Mouse (Mus musculus): ENCODE data around the gene Eno1. TPM values are rescaled to one million over a fixed set of nuclear protein-coding genes. Genes with fewer than 3 reads are reported as not detected.

Eno1 gene
- polyA plus RNA-seq, 1 experiment from 2014 or later, result 733 TPM

DNA sequence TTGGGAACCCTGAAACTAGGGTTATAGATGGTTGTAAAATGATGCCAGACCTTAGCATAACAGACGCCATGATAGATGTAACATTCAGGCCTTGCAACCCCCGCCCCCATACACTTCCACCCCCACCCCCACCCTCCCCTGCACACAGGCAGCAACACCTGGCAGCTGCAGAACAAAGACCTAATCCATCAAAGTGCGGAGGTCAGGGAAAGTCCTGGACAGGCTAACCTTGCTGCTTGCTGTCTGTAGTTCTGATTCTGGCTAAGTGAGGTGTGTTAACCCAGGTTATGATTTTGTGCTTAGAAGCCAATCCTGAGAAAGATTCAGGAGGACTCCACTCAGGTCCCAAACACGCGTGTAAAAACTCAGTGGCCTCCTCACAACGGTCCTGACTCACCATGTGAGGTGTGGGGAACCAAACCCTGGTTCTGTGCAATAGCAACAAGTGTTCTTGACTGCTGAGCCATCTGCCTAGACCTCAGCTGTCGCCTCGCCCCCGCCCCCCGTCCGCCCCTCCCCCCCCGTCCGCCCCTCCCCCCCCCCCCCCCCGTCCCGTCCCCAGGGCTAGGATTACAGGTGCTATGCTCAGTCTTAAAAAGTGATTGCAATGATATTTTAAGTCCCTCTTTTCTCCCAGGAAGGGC is 6.7 kb upstream of the Eno1 start:
- no peaks in the 10 kb centered on the region for H3K4me1 ChIP-seq (replicated peaks; ENCODE audit: control insufficient read depth, insufficient read depth)
- H3K9me3 ChIP-seq (ENCODE audit: control insufficient read depth, low read length), result no peaks in the 10 kb centered on the region
- 56% methylated on average over 6 of the region's 15 CpGs for WGBS
- ATAC-seq (ENCODE audit: low FRiP score, low TSS enrichment) (no peak), DNase-seq (ENCODE audit: low spot score) (no peak)
- H3K36me3 ChIP-seq (ENCODE audit: control insufficient read depth, insufficient read depth, low read length), result no peaks in the 10 kb centered on the region
- H3K27me3 ChIP-seq (ENCODE audit: control insufficient read depth, insufficient read depth, low read length), result no peaks in the 10 kb centered on the region
- no peak overlapping the region for H3K4me2 ChIP-seq (replicated peaks; ENCODE audit: low read depth)
- no peak overlapping the region for H3K4me3 ChIP-seq (ENCODE audit: low read depth, low read length)
- no peak overlapping the region for H3K27ac ChIP-seq (replicated peaks)
- no peak overlapping the region for H3K9ac ChIP-seq (ENCODE audit: low read length)
- no peak for TF ChIP-seq EP300 (optimal IDR thresholded peaks at IDR 0.05)
- TF ChIP-seq CTCF (IDR thresholded peaks at IDR 0.05; ENCODE audit: low read depth), result no peak

DNA sequence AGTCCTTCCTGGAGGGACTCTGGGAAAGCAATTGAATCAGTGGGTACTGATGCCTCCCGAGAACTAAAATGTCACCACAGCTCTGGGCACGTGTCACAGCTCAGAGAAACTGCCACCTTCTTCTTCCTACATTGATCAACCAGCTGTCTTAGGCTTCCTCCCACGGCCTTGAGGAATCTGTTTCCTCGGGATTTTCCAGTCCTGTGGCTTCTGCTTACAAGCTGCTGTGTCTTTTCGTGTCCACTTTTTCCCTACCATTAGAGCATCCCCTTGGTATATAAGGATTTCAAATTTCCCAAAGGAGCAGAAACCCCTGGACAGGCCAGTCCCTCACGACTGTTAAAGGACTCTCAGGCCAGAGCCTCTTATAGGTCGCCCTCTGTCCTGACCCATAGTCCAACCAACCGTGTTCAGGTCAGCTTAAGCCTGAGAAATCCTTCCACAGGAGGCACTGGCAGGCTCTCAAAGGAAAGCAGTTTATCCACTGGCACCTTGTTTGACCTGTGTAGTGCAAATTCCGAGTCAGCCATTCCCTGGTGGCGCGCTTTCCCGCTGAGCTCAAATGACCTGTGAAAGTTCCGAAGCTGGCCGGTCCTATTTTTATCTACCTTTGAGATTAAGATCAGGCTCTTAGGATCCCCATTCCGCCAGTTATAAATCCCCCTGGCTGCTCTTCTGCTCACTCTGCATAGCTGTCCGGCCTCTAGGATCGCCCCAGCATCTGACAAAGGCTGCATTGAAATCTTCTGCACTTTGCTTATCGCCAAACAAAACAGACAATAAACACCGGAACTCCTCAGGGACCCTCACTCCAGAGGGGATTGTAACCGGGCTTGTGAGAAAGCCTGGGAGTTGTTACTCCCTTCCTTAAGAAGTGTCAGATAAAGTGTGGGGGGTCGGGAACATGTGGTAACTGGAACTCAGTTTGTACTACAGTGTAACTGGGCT is 5.8 kb upstream of the Eno1 start:
- H3K4me2 ChIP-seq (replicated peaks; ENCODE audit: low read depth), result no peak overlapping the region
- DNase-seq (ENCODE audit: low spot score), result no peak
- no peaks in the 10 kb centered on the region for H3K27me3 ChIP-seq (ENCODE audit: control insufficient read depth, insufficient read depth, low read length)
- WGBS, result 42% methylated on average over 21 of the region's 21 CpGs
- no peaks in the 10 kb centered on the region for H3K36me3 ChIP-seq (ENCODE audit: control insufficient read depth, insufficient read depth, low read length)
- H3K9ac ChIP-seq (ENCODE audit: low read length), result no peak overlapping the region
- no peak overlapping the region for H3K27ac ChIP-seq (replicated peaks)
- H3K9me3 ChIP-seq (ENCODE audit: control insufficient read depth, low read length), result no peaks in the 10 kb centered on the region
- no peaks in the 10 kb centered on the region for H3K4me1 ChIP-seq (replicated peaks; ENCODE audit: control insufficient read depth, insufficient read depth)
- H3K4me3 ChIP-seq (ENCODE audit: low read depth, low read length), result no peak overlapping the region
- TF ChIP-seq CTCF (IDR thresholded peaks at IDR 0.05; ENCODE audit: low read depth), result no peak
- no peak for TF ChIP-seq EP300 (optimal IDR thresholded peaks at IDR 0.05)
- ATAC-seq (ENCODE audit: low FRiP score, low TSS enrichment), result no peak

DNA sequence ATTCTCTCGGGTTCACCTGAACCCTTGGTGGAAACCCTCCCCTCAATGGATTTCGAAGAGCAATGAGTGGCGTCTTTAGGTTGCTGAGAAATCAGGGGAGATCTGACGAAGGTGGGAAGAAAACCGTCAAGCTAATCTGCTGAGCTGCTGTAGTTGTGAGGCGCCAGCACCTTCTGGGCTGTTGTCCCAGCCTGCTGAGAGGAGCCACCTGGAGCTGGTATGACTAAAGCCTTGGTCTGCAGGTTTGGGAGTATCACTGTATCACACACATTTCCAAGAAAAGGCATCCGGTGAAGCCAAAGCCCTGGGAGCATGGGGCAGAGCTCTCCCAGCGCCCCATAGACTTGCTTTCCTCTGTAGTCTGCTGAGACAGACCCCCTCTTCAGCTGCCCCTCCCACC is 4.7 kb upstream of the Eno1 start:
- no peak overlapping the region for H3K27ac ChIP-seq (replicated peaks)
- 53% methylated on average over 8 of the region's 8 CpGs for WGBS
- H3K4me3 ChIP-seq (ENCODE audit: low read depth, low read length), result no peak overlapping the region
- H3K36me3 ChIP-seq (ENCODE audit: control insufficient read depth, insufficient read depth, low read length), result no peaks in the 10 kb centered on the region
- no peaks in the 10 kb centered on the region for H3K9me3 ChIP-seq (ENCODE audit: control insufficient read depth, low read length)
- H3K27me3 ChIP-seq (ENCODE audit: control insufficient read depth, insufficient read depth, low read length), result no peaks in the 10 kb centered on the region
- no peak overlapping the region for H3K4me2 ChIP-seq (replicated peaks; ENCODE audit: low read depth)
- TF ChIP-seq CTCF (IDR thresholded peaks at IDR 0.05; ENCODE audit: low read depth), result no peak
- no peak for TF ChIP-seq EP300 (optimal IDR thresholded peaks at IDR 0.05)
- ATAC-seq (ENCODE audit: low FRiP score, low TSS enrichment) (no peak), DNase-seq (ENCODE audit: low spot score) (no peak)
- H3K4me1 ChIP-seq (replicated peaks; ENCODE audit: control insufficient read depth, insufficient read depth), result no peaks in the 10 kb centered on the region
- no peak overlapping the region for H3K9ac ChIP-seq (ENCODE audit: low read length)

DNA sequence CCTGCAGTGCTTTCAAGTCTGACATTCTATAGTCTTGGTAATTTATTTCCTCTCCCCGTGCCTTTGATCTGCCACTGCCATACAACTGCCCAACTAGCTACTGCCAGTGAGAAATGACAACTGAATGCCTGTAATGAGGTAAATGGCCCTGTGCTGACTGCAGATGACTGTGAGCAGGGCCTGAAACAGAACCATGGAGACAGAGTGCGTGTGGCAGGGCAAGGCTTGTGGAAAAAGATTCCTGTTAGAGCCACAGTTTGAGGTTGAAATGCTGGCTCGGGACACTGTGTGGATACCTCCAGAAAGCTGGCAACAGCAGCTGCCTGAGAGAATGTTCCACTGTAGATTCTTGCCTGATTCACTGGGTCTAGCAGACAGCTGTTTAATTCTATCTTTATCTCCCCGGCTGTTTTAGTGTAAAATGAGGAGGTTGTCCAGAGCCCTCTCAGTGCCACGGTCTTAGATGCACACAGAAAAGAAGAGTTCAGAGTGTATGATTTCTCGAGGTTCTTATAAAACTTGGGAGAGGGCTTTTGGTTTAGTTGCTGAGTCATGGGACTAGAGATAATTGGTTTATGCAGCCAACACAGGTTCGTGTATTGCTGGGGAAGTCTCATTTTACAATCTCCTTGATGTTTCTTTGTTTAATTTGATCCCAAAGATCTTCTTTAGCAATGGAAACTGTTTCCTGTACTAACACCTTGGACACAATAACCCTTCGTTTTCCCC is 1.8 kb upstream of the Eno1 start:
- Histone ChIP-seq H3K4me3 (ENCODE audit: low read depth, low read length) (no peak overlapping the region), H3K9ac (ENCODE audit: low read length) (no peak overlapping the region), H3K4me2 (replicated peaks; ENCODE audit: low read depth) (no peak overlapping the region), H3K27me3 (ENCODE audit: control insufficient read depth, insufficient read depth, low read length) (no peaks in the 10 kb centered on the region), H3K4me1 (replicated peaks; ENCODE audit: control insufficient read depth, insufficient read depth) (0 out of 2 replicates have a peak, but pooled peaks cover 6% of the 10 kb centered on the region), H3K9me3 (ENCODE audit: control insufficient read depth, low read length) (no peaks in the 10 kb centered on the region), H3K27ac (replicated peaks) (no peak overlapping the region), H3K36me3 (ENCODE audit: control insufficient read depth, insufficient read depth, low read length) (no peaks in the 10 kb centered on the region)
- ATAC-seq (ENCODE audit: low FRiP score, low TSS enrichment) (no peak), DNase-seq (ENCODE audit: low spot score) (no peak)
- TF ChIP-seq CTCF (IDR thresholded peaks at IDR 0.05; ENCODE audit: low read depth) (no peak), EP300 (optimal IDR thresholded peaks at IDR 0.05) (no peak)
- WGBS, result 44% methylated on average over 8 of the region's 8 CpGs

DNA sequence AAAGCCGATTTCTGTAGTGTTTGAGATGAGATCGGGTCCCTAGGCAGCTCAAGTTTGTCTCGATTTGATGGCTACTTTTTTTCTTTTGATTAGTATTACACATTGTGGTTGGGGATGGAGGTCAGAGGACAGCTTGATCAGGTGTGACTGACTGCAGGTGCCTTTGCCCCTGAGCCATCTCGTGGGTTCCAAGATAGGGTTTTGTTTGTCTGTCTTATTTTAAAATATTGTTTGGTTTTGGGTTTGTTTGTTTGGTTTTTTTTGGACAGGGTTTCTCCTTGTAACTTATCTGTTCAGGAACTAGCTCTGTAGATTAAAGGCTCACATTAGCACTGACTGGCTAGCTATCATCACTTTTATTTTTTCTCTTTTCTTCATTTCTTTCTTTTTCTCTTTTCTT is 936 bp upstream of the Eno1 start:
- no peak for ATAC-seq (ENCODE audit: low FRiP score, low TSS enrichment)
- no peak for DNase-seq (ENCODE audit: low spot score)
- Histone ChIP-seq H3K4me2 (replicated peaks; ENCODE audit: low read depth) (no peak overlapping the region), H3K4me1 (replicated peaks; ENCODE audit: control insufficient read depth, insufficient read depth) (0 out of 2 replicates have a peak, but pooled peaks cover 6% of the 10 kb centered on the region), H3K27ac (replicated peaks) (no peak overlapping the region), H3K9me3 (ENCODE audit: control insufficient read depth, low read length) (no peaks in the 10 kb centered on the region), H3K27me3 (ENCODE audit: control insufficient read depth, insufficient read depth, low read length) (no peaks in the 10 kb centered on the region), H3K4me3 (ENCODE audit: low read depth, low read length) (no peak overlapping the region), H3K9ac (ENCODE audit: low read length) (no peak overlapping the region), H3K36me3 (ENCODE audit: control insufficient read depth, insufficient read depth, low read length) (no peaks in the 10 kb centered on the region)
- WGBS, result 69% methylated on average over 4 of the region's 4 CpGs
- TF ChIP-seq EP300 (optimal IDR thresholded peaks at IDR 0.05) (no peak), CTCF (IDR thresholded peaks at IDR 0.05; ENCODE audit: low read depth) (no peak)

Data from stomach, postnatal 0 days (tissue).